Mouse (Mus musculus) MEL (cell line): Measurements from ENCODE around the gene Olfr279. TPM values are rescaled to one million over a fixed set of nuclear protein-coding genes. Genes with fewer than 3 reads are reported as not detected.

ENCODE experiments used
- DNase-seq: peaks from one replicate; pipeline ENCODE4 v3.0.0; 2011; ENCODE audit warnings: low read depth, low spot score
- H3K27ac ChIP-seq: 2 replicates; pipeline ENCODE4 v1.5.1; 2012; ENCODE audit warnings: low read depth, mild to moderate bottlenecking, control low read depth, low read length, moderate library complexity; ENCODE audit not compliant: control insufficient read depth
- H3K27me3 ChIP-seq, 2 experiments: fragments of 150-350 bp in 1 of 2; sonication (generic) in 1 of 2; 2 replicates each; pipeline ENCODE4 v1.6.1; 2012; ENCODE audit warnings: low read length in 2 of 2, mild to moderate bottlenecking in 2 of 2, improper control_type of control experiment in 1 of 2, moderate library complexity in 1 of 2; ENCODE audit not compliant: insufficient read depth in 2 of 2, control insufficient read depth in 1 of 2
- H3K36me3 ChIP-seq, 2 experiments: 2 replicates each; pipeline ENCODE4 v1.6.1; 2012 to 2014; ENCODE audit warnings: low read length in 2 of 2, improper control_type of control experiment in 1 of 2, inconsistent platforms in 1 of 2, mild to moderate bottlenecking in 1 of 2; ENCODE audit not compliant: insufficient read depth in 2 of 2, control insufficient read depth in 1 of 2
- H3K4me1 ChIP-seq, 2 experiments: fragments of 150-350 bp in 1 of 2; sonication (generic) in 1 of 2; 2 replicates each; pipeline ENCODE4 v1.6.1; 2012; ENCODE audit warnings: low read length in 2 of 2, improper control_type of control experiment in 1 of 2, mild to moderate bottlenecking in 1 of 2; ENCODE audit not compliant: insufficient read depth in 2 of 2, control insufficient read depth in 1 of 2
- H3K4me3 ChIP-seq, 2 experiments: fragments of 150-350 bp in 1 of 2; sonication (generic) in 1 of 2; 2 replicates each; pipeline ENCODE4 v1.5.1; 2012; ENCODE audit warnings: low read depth in 2 of 2, low read length in 2 of 2, mild to moderate bottlenecking in 2 of 2, moderate library complexity in 2 of 2, control low read depth in 1 of 2, improper control_type of control experiment in 1 of 2; ENCODE audit not compliant: control insufficient read depth in 1 of 2, insufficient read depth in 1 of 2
- H3K79me2 ChIP-seq: 2 replicates; pipeline ENCODE4 v1.6.1; 2012; ENCODE audit warnings: mild to moderate bottlenecking, low read length, moderate library complexity; ENCODE audit not compliant: control insufficient read depth, poor library complexity, insufficient read depth
- H3K9ac ChIP-seq: 2 replicates; pipeline ENCODE4 v1.6.1; 2012; ENCODE audit warnings: low read depth, mild to moderate bottlenecking, control low read depth, low read length, moderate library complexity; ENCODE audit not compliant: control insufficient read depth, poor library complexity, severe bottlenecking
- H3K9me3 ChIP-seq: fragments of 150-350 bp; sonication (generic); replicated peaks from 2 replicates; pipeline ENCODE4 v1.6.1; 2012; ENCODE audit warnings: mild to moderate bottlenecking, low read length, improper control_type of control experiment, moderate library complexity; ENCODE audit not compliant: insufficient read depth
- BHLHE40 ChIP-seq: IDR thresholded peaks from 2 replicates; pipeline ENCODE4 v1.6.1; 2012; ENCODE audit warnings: low read depth, mild to moderate bottlenecking, inconsistent platforms, low read length, improper control_type of control experiment, borderline replicate concordance
- E2F4 ChIP-seq: IDR thresholded peaks from 2 replicates; pipeline ENCODE4 v1.6.1; 2011; ENCODE audit warnings: low read depth, low read length, improper control_type of control experiment, borderline replicate concordance
- ELF1 ChIP-seq: IDR thresholded peaks from 2 replicates; pipeline ENCODE4 v1.6.1; 2014; ENCODE audit warnings: low read depth, mild to moderate bottlenecking, inconsistent platforms, low read length, improper control_type of control experiment, moderate library complexity
- EP300 ChIP-seq, 2 experiments: IDR thresholded peaks; 2 replicates each; pipeline ENCODE4 v1.6.1; 2011; ENCODE audit warnings: improper control_type of control experiment in 2 of 2, low read length in 2 of 2, low read depth in 1 of 2, mild to moderate bottlenecking in 1 of 2
- HCFC1 ChIP-seq: IDR thresholded peaks from 2 replicates; pipeline ENCODE4 v1.6.1; 2012; ENCODE audit warnings: low read depth, mild to moderate bottlenecking, inconsistent platforms, low read length, improper control_type of control experiment, moderate library complexity
- MAX ChIP-seq: IDR thresholded peaks from 2 replicates; pipeline ENCODE4 v1.6.1; 2011; ENCODE audit warnings: low read length, improper control_type of control experiment
- MAZ ChIP-seq: IDR thresholded peaks from 2 replicates; pipeline ENCODE4 v1.6.1; 2012; ENCODE audit warnings: low read depth, mild to moderate bottlenecking, inconsistent platforms, low read length, improper control_type of control experiment
- MEF2A ChIP-seq: IDR thresholded peaks from 2 replicates; pipeline ENCODE4 v1.6.1; 2014; ENCODE audit warnings: low read depth, mild to moderate bottlenecking, inconsistent platforms, low read length, improper control_type of control experiment; ENCODE audit not compliant: poor library complexity, insufficient replicate concordance, severe bottlenecking; ENCODE audit errors: extremely low read depth
- MXI1 ChIP-seq: IDR thresholded peaks from 2 replicates; pipeline ENCODE4 v1.6.1; 2011; ENCODE audit warnings: mild to moderate bottlenecking, low read depth, low read length, improper control_type of control experiment
- MYB ChIP-seq: IDR thresholded peaks from 2 replicates; pipeline ENCODE4 v1.6.1; 2011; ENCODE audit warnings: mild to moderate bottlenecking, low read depth, low read length, improper control_type of control experiment
- MYC ChIP-seq: IDR thresholded peaks from 2 replicates; pipeline ENCODE4 v1.6.1; 2011; ENCODE audit warnings: low read depth, mild to moderate bottlenecking, low read length, improper control_type of control experiment, moderate library complexity
- NELFE ChIP-seq: IDR thresholded peaks from 2 replicates; pipeline ENCODE4 v1.6.1; 2011; ENCODE audit warnings: low read depth, low read length, improper control_type of control experiment
- NRF1 ChIP-seq: IDR thresholded peaks from 2 replicates; pipeline ENCODE4 v1.6.1; 2014; ENCODE audit warnings: low read depth, mild to moderate bottlenecking, inconsistent platforms, low read length, improper control_type of control experiment, moderate library complexity; ENCODE audit not compliant: poor library complexity, insufficient read depth, severe bottlenecking
- POLR2A ChIP-seq, 2 experiments: IDR thresholded peaks; 2 replicates each; pipeline ENCODE4 v1.6.1; 2011 to 2012; ENCODE audit warnings: low read length in 2 of 2, mild to moderate bottlenecking in 2 of 2, control low read depth in 1 of 2, improper control_type of control experiment in 1 of 2, low read depth in 1 of 2, moderate library complexity in 1 of 2; ENCODE audit not compliant: control insufficient read depth in 1 of 2, insufficient read depth in 1 of 2, poor library complexity in 1 of 2
- POLR2AphosphoS2 ChIP-seq: IDR thresholded peaks from 2 replicates; pipeline ENCODE4 v1.6.1; 2011; ENCODE audit warnings: low read length, improper control_type of control experiment
- RAD21 ChIP-seq: IDR thresholded peaks from 2 replicates; pipeline ENCODE4 v1.6.1; 2011; ENCODE audit warnings: mild to moderate bottlenecking, low read depth, low read length, improper control_type of control experiment
- SIN3A ChIP-seq: IDR thresholded peaks from 2 replicates; pipeline ENCODE4 v1.6.1; 2012; ENCODE audit warnings: low read length, improper control_type of control experiment, inconsistent platforms
- SMC3 ChIP-seq: IDR thresholded peaks from 2 replicates; pipeline ENCODE4 v1.6.1; 2011; ENCODE audit warnings: low read depth, low read length, improper control_type of control experiment
- TBP ChIP-seq: IDR thresholded peaks from 2 replicates; pipeline ENCODE4 v1.8.0; 2011; ENCODE audit warnings: low read depth, low read length, improper control_type of control experiment
- UBTF ChIP-seq: IDR thresholded peaks from 2 replicates; pipeline ENCODE4 v1.6.1; 2012; ENCODE audit warnings: low read depth, mild to moderate bottlenecking, inconsistent platforms, low read length, improper control_type of control experiment, moderate library complexity, borderline replicate concordance; ENCODE audit not compliant: insufficient read depth
- USF1 ChIP-seq: IDR thresholded peaks from 2 replicates; pipeline ENCODE4 v1.6.1; 2014; ENCODE audit warnings: low read depth, mild to moderate bottlenecking, inconsistent platforms, low read length, improper control_type of control experiment, moderate library complexity
- USF2 ChIP-seq, 2 experiments: IDR thresholded peaks; 2 replicates each; pipeline ENCODE4 v1.6.1; 2011 to 2012; ENCODE audit warnings: improper control_type of control experiment in 2 of 2, low read length in 2 of 2, borderline replicate concordance in 1 of 2, inconsistent platforms in 1 of 2, low read depth in 1 of 2, mild to moderate bottlenecking in 1 of 2; ENCODE audit not compliant: insufficient read depth in 1 of 2
- ZC3H11A ChIP-seq: IDR thresholded peaks from 2 replicates; pipeline ENCODE4 v1.6.1; 2012; ENCODE audit warnings: low read depth, mild to moderate bottlenecking, inconsistent platforms, low read length, improper control_type of control experiment
- ZKSCAN1 ChIP-seq: IDR thresholded peaks from 2 replicates; pipeline ENCODE4 v1.6.1; 2012; ENCODE audit warnings: low read depth, mild to moderate bottlenecking, inconsistent platforms, low read length, improper control_type of control experiment, moderate library complexity
- ZMIZ1 ChIP-seq: IDR thresholded peaks from 2 replicates; pipeline ENCODE4 v1.6.1; 2012; ENCODE audit warnings: low read depth, mild to moderate bottlenecking, inconsistent platforms, low read length, improper control_type of control experiment, moderate library complexity
- ZNF384 ChIP-seq: IDR thresholded peaks from 2 replicates; pipeline ENCODE4 v1.6.1; 2012; ENCODE audit warnings: low read depth, mild to moderate bottlenecking, inconsistent platforms, low read length, improper control_type of control experiment
- polyA plus RNA-seq, 2 experiments: library from polyadenylated mRNA; stranded (reverse) in 1 of 2; unstranded in 1 of 2; fragments of >175 nt in 1 of 2; fragments of >200 nt in 1 of 2; gene quantifications; 2 replicates each; pipeline versions ENCODE4 v1.2.1 to v1.2.4; 2012; ENCODE audit warnings: low replicate concordance in 2 of 2, low read depth in 1 of 2; ENCODE audit not compliant: insufficient read length in 2 of 2, insufficient read depth in 1 of 2, missing spikeins in 1 of 2
- total RNA-seq: library from RNA; depleted of rRNA; stranded (reverse); fragments of 300-350 nt; gene quantifications from 2 replicates; pipeline ENCODE4 v1.2.3, GENCODE M21; 2012

Gene Olfr279
- total and polyA plus RNA-seq, 3 experiments = under 0.01 to 81.4 (median 0.03) TPM

DNA sequence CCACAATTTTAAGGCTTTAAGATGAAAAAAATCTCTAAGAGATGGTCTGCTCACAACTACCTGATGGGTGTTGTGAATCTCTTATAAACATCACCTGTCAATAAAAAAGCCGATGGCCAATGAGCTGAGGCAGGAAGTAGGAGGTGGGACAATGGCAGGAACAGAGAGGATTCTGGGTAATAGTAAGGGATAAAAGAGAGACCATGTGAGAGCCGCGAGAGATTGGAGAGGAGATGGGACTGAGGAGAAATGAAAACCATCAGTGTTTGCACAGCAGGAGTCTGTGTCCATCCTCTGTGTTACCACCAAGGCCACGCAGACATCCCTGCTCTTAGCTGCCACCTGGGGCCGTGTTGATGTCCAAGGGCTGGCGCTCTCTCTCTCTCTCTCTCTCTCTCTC lies 15.1 kb downstream of the Olfr279 start:
- Histone ChIP-seq H3K4me3 (no peak overlapping the region), H3K79me2 (no peaks in the 10 kb centered on the region; the same call in 1 of the 2 replicates), H3K9ac (no peak overlapping the region), H3K27me3 (no peaks in the 10 kb centered on the region), H3K36me3 (peaks cover 0 to 13% of the 10 kb centered on the region in 2 experiments; a peak in 2 of 4 replicates), H3K9me3 (no peaks in the 10 kb centered on the region), H3K4me1 (peaks cover 11 to 19% of the 10 kb centered on the region in 2 experiments), H3K27ac (no peak overlapping the region)
- DNase-seq = peak; percentile 63
- no peak for TF ChIP-seq NRF1
- no peak for TF ChIP-seq USF2 (IDR thresholded peaks at IDR 0.05; ENCODE audit: borderline replicate concordance in 1 of 2, insufficient read depth in 1 of 2, low read depth in 1 of 2, low read length in 2 of 2)
- TF ChIP-seq MEF2A = no peak
- TF ChIP-seq MYB = no peak
- no peak for TF ChIP-seq USF1
- TF ChIP-seq BHLHE40 = no peak
- peak; percentile 33; the same call in 1 of the 2 replicates for TF ChIP-seq HCFC1
- peak; percentile 41 for TF ChIP-seq NELFE
- TF ChIP-seq MYC = 0 out of 2 replicates have a peak, but pooled peaks have one; percentile 26
- TF ChIP-seq POLR2AphosphoS2 = peak; percentile 45; the same call in 1 of the 2 replicates
- TF ChIP-seq UBTF = no peak
- TF ChIP-seq SIN3A = no peak
- no peak for TF ChIP-seq E2F4
- TF ChIP-seq SMC3 = no peak
- no peak for TF ChIP-seq MAZ
- TF ChIP-seq ZMIZ1 = no peak
- TF ChIP-seq TBP = peak; percentile 90
- no peak for TF ChIP-seq ZC3H11A
- TF ChIP-seq ZNF384 = no peak
- TF ChIP-seq POLR2A (IDR thresholded peaks at IDR 0.05; ENCODE audit: control insufficient read depth in 1 of 2, insufficient read depth in 1 of 2, low read depth in 1 of 2, low read length in 2 of 2, poor library complexity in 1 of 2) = peak; percentile 33 to 73; a peak in 2 of 4 replicates
- TF ChIP-seq MAX = no peak
- no peak for TF ChIP-seq MXI1
- TF ChIP-seq ELF1 = peak; percentile 37; the same call in 1 of the 2 replicates
- TF ChIP-seq ZKSCAN1 = no peak
- TF ChIP-seq EP300 (IDR thresholded peaks at IDR 0.05; ENCODE audit: low read depth in 1 of 2, low read length in 2 of 2) = no peak
- no peak for TF ChIP-seq RAD21
